Mouse (Mus musculus): ENCODE data around the gene Ncdn.

DNA sequence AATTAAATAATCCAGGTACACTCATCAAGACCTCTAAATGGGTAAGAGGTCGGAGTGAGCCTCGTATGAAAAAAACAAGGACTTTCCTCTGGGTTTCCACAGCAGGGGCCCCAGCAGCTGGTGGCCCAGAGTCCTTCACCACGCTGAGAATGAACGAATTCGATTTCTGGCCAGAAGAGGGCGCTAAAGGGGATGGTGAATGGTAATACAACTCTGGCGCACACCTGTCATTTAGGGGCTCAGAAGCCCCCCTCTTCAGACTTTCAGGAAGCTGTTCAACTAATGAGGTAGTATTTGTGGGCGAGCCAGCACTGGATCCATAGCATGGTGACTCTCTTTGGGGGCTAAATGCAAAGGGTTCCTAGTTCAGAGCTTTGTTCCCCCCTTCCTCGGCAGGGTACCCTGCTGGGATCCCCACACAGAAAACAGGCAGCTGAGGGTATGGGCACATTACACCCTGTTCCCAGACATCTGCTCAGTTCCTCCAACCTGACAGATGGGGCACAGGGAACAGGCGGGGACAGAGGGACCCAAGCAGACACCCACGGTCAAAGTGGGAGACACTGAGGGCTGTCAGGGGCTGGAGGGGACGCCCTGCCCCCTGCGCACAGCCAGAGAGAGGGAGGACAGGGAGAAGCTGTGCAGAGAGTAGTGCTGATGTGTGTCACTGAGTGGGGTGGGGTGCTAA lies 7.6 kb downstream of the Ncdn start:
- TF ChIP-seq USF1 (IDR thresholded peaks at IDR 0.05; ENCODE audit: low read depth, low read length) (no peak), MYB (IDR thresholded peaks at IDR 0.05; ENCODE audit: low read depth, low read length) (no peak), POLR2A (IDR thresholded peaks at IDR 0.05; ENCODE audit: control insufficient read depth in 1 of 2, insufficient read depth in 1 of 2, low read depth in 1 of 2, low read length in 2 of 2, poor library complexity in 1 of 2) (no peak), MAFK (IDR thresholded peaks at IDR 0.05; ENCODE audit: borderline replicate concordance, low read depth, low read length) (no peak)

Data from MEL (cell line).